Mouse (Mus musculus): Measurements from ENCODE around the gene Celsr1. TPM values are rescaled to one million over a fixed set of nuclear protein-coding genes. Genes with fewer than 3 reads are reported as not detected.

Celsr1 gene
- polyA plus RNA-seq, 1 experiment from 2014 or later = 1.6 TPM

GRCm38 (mm10) chr15:85963279-85963840 is 70.2 kb downstream of the Celsr1 start:
- no peaks in the 10 kb centered on the region for H3K36me3 ChIP-seq
- no peak overlapping the region for H3K4me2 ChIP-seq
- H3K27me3 ChIP-seq = no peaks in the 10 kb centered on the region
- no peak overlapping the region for H3K27ac ChIP-seq (replicated peaks)
- ATAC-seq (ENCODE audit: low FRiP score, low read depth) = no peak
- no peak overlapping the region for H3K4me3 ChIP-seq
- 56% methylated on average over 8 of the region's 8 CpGs for WGBS
- H3K9me3 ChIP-seq = no peaks in the 10 kb centered on the region
- no peak overlapping the region for H3K9ac ChIP-seq
- peaks cover 5% of the 10 kb centered on the region; the same call in 1 of the 2 replicates for H3K4me1 ChIP-seq (replicated peaks)

- 89% methylated on average over 8 of the region's 8 CpGs for WGBS
- H3K27me3 ChIP-seq = no peaks in the 10 kb centered on the region
Observed at GRCm38 (mm10) chr15:85962691-85963090, 70.9 kb downstream of the Celsr1 start.

GRCm38 (mm10) chr15:85961651-85962050 is 71.9 kb downstream of the Celsr1 start:
- Histone ChIP-seq H3K27me3 (no peaks in the 10 kb centered on the region), H3K4me2 (no peak overlapping the region), H3K9me3 (no peaks in the 10 kb centered on the region), H3K4me3 (no peak overlapping the region), H3K27ac (replicated peaks) (no peak overlapping the region), H3K4me1 (replicated peaks) (peaks cover 5% of the 10 kb centered on the region; the same call in 1 of the 2 replicates), H3K36me3 (no peaks in the 10 kb centered on the region), H3K9ac (no peak overlapping the region)
- no peak for ATAC-seq (ENCODE audit: low FRiP score, low read depth)
- 90% methylated on average over 4 of the region's 4 CpGs for WGBS

More at GRCm38 (mm10) chr15:85962691-85963090, 70.9 kb downstream of the Celsr1 start:
- Histone ChIP-seq H3K9me3 (no peaks in the 10 kb centered on the region), H3K4me2 (no peak overlapping the region), H3K27ac (replicated peaks) (no peak overlapping the region), H3K4me3 (no peak overlapping the region), H3K4me1 (replicated peaks) (peaks cover 5% of the 10 kb centered on the region; the same call in 1 of the 2 replicates), H3K36me3 (no peaks in the 10 kb centered on the region), H3K9ac (no peak overlapping the region)
- ATAC-seq (ENCODE audit: low FRiP score, low read depth) = no peak

GRCm38 (mm10) chr15:85961131-85961530 is 72.4 kb downstream of the Celsr1 start:
- Histone ChIP-seq H3K4me3 (no peak overlapping the region), H3K27ac (replicated peaks) (no peak overlapping the region), H3K9me3 (no peaks in the 10 kb centered on the region), H3K36me3 (no peaks in the 10 kb centered on the region), H3K4me1 (replicated peaks) (0 out of 2 replicates have a peak, but pooled peaks cover under 1% of the 10 kb centered on the region), H3K9ac (no peak overlapping the region), H3K4me2 (no peak overlapping the region), H3K27me3 (no peaks in the 10 kb centered on the region)
- WGBS = 82% methylated on average over 7 of the region's 7 CpGs
- no peak for ATAC-seq (ENCODE audit: low FRiP score, low read depth)

GRCm38 (mm10) chr15:85956202-85956601 is 77.4 kb downstream of the Celsr1 start:
- 79% methylated on average over 6 of the region's 6 CpGs for WGBS

GRCm38 (mm10) chr15:85953458-85953857 is 80.1 kb downstream of the Celsr1 start:
- Histone ChIP-seq H3K27me3 (no peaks in the 10 kb centered on the region; the same call in 1 of the 2 replicates), H3K4me2 (no peak overlapping the region), H3K9ac (no peak overlapping the region), H3K4me1 (replicated peaks) (no peaks in the 10 kb centered on the region), H3K27ac (replicated peaks) (no peak overlapping the region), H3K9me3 (no peaks in the 10 kb centered on the region), H3K4me3 (no peak overlapping the region), H3K36me3 (no peaks in the 10 kb centered on the region)
- no peak for ATAC-seq (ENCODE audit: low FRiP score, low read depth)
- WGBS = 89% methylated on average over 6 of the region's 6 CpGs

More at GRCm38 (mm10) chr15:85956202-85956601, 77.4 kb downstream of the Celsr1 start:
- Histone ChIP-seq H3K4me1 (replicated peaks) (no peaks in the 10 kb centered on the region), H3K9ac (no peak overlapping the region), H3K4me3 (no peak overlapping the region), H3K36me3 (no peaks in the 10 kb centered on the region), H3K27me3 (no peaks in the 10 kb centered on the region), H3K9me3 (no peaks in the 10 kb centered on the region), H3K27ac (replicated peaks) (no peak overlapping the region), H3K4me2 (no peak overlapping the region)
- no peak for ATAC-seq (ENCODE audit: low FRiP score, low read depth)

GRCm38 (mm10) chr15:85949421-85950164 is 84.0 kb downstream of the Celsr1 start:
- no peak overlapping the region for H3K4me2 ChIP-seq
- H3K9me3 ChIP-seq = no peaks in the 10 kb centered on the region
- whole genome bisulfite sequencing = 68% methylated on average over 16 of the region's 16 CpGs
- H3K4me3 ChIP-seq = no peak overlapping the region
- H3K27me3 ChIP-seq = no peaks in the 10 kb centered on the region; the same call in 1 of the 2 replicates
- no peak for ATAC-seq (ENCODE audit: low FRiP score, low read depth)
- no peak overlapping the region for H3K9ac ChIP-seq
- no peaks in the 10 kb centered on the region for H3K36me3 ChIP-seq
- peaks cover 10% of the 10 kb centered on the region for H3K4me1 ChIP-seq (replicated peaks)
- H3K27ac ChIP-seq (replicated peaks) = no peak overlapping the region

- H3K4me1 ChIP-seq (replicated peaks) = peaks cover 10% of the 10 kb centered on the region
- no peaks in the 10 kb centered on the region for H3K9me3 ChIP-seq
- no peak overlapping the region for H3K4me3 ChIP-seq
- H3K9ac ChIP-seq = 0 out of 2 replicates have a peak overlapping the region, but pooled peaks have one; percentile 17
- H3K36me3 ChIP-seq = no peaks in the 10 kb centered on the region
- H3K27ac ChIP-seq (replicated peaks) = no peak overlapping the region
- H3K27me3 ChIP-seq = no peaks in the 10 kb centered on the region; the same call in 1 of the 2 replicates
- no peak for ATAC-seq (ENCODE audit: low FRiP score, low read depth)
- peak overlapping the region; percentile 17; the same call in 1 of the 2 replicates for H3K4me2 ChIP-seq
- 24% methylated on average over 8 of the region's 8 CpGs for WGBS
Observed at GRCm38 (mm10) chr15:85947967-85948366, 85.6 kb downstream of the Celsr1 start.

- Histone ChIP-seq H3K9me3 (no peaks in the 10 kb centered on the region), H3K4me2 (peak overlapping the region; percentile 17; the same call in 1 of the 2 replicates), H3K27me3 (no peaks in the 10 kb centered on the region; the same call in 1 of the 2 replicates), H3K4me1 (replicated peaks) (peaks cover 10% of the 10 kb centered on the region), H3K9ac (0 out of 2 replicates have a peak overlapping the region, but pooled peaks have one; percentile 17), H3K27ac (replicated peaks) (no peak overlapping the region), H3K36me3 (no peaks in the 10 kb centered on the region), H3K4me3 (no peak overlapping the region)
- WGBS = 19% methylated on average over 9 of the region's 9 CpGs
- ATAC-seq (ENCODE audit: low FRiP score, low read depth) = 0 out of 2 replicates have a peak, but pooled peaks have one; percentile 30
Observed at GRCm38 (mm10) chr15:85947541-85947940, 86.0 kb downstream of the Celsr1 start.

GRCm38 (mm10) chr15:85935627-85936049 is 97.9 kb downstream of the Celsr1 start:
- no peaks in the 10 kb centered on the region for H3K27me3 ChIP-seq
- no peak overlapping the region for H3K4me2 ChIP-seq
- H3K4me1 ChIP-seq (replicated peaks) = no peaks in the 10 kb centered on the region
- H3K9me3 ChIP-seq = no peaks in the 10 kb centered on the region
- no peak for ATAC-seq (ENCODE audit: low FRiP score, low read depth)
- no peak overlapping the region for H3K9ac ChIP-seq
- no peak overlapping the region for H3K4me3 ChIP-seq
- WGBS = 37% methylated on average over 5 of the region's 5 CpGs
- H3K36me3 ChIP-seq = no peaks in the 10 kb centered on the region
- H3K27ac ChIP-seq (replicated peaks) = no peak overlapping the region

- 88% methylated on average over 12 of the region's 12 CpGs for WGBS
- no peaks in the 10 kb centered on the region for H3K36me3 ChIP-seq
- no peak overlapping the region for H3K4me2 ChIP-seq
- no peak overlapping the region for H3K4me3 ChIP-seq
- no peaks in the 10 kb centered on the region for H3K9me3 ChIP-seq
- ATAC-seq (ENCODE audit: low FRiP score, low read depth) = no peak
- no peak overlapping the region for H3K27ac ChIP-seq (replicated peaks)
- no peaks in the 10 kb centered on the region for H3K27me3 ChIP-seq
- H3K9ac ChIP-seq = no peak overlapping the region
- H3K4me1 ChIP-seq (replicated peaks) = no peaks in the 10 kb centered on the region
Observed at GRCm38 (mm10) chr15:85928161-85928560, 105.4 kb downstream of the Celsr1 start.

- no peaks in the 10 kb centered on the region for H3K27me3 ChIP-seq
- ATAC-seq (ENCODE audit: low FRiP score, low read depth) = no peak
- H3K4me2 ChIP-seq = no peak overlapping the region
- H3K36me3 ChIP-seq = no peaks in the 10 kb centered on the region
- H3K4me3 ChIP-seq = no peak overlapping the region
- no peaks in the 10 kb centered on the region for H3K4me1 ChIP-seq (replicated peaks)
- no peak overlapping the region for H3K27ac ChIP-seq (replicated peaks)
- no peak overlapping the region for H3K9ac ChIP-seq
- WGBS = 95% methylated on average over 11 of the region's 11 CpGs
- H3K9me3 ChIP-seq = no peaks in the 10 kb centered on the region
Observed at GRCm38 (mm10) chr15:85921855-85922254, 111.7 kb downstream of the Celsr1 start.
